Mouse (Mus musculus): ENCODE results near the gene Atf7. TPM values are rescaled to one million over a fixed set of nuclear protein-coding genes. Genes with fewer than 3 reads are reported as not detected.

Gene Atf7
- total and polyA plus RNA-seq, 2 experiments from 2014 or later, result 16.2 to 20.6 TPM

GRCm38 (mm10) chr15:102563061-102563460 is 62.2 kb downstream of the Atf7 start:
- Histone ChIP-seq H3K4me1 (ENCODE audit: control insufficient read depth, insufficient read depth) (no peaks in the 10 kb centered on the region), H3K9me3 (replicated peaks; ENCODE audit: control insufficient read depth, low read length) (no peaks in the 10 kb centered on the region), H3K4me3 (ENCODE audit: low read depth, low read length) (no peak overlapping the region), H3K27ac (ENCODE audit: low read depth) (no peak overlapping the region), H3K27me3 (ENCODE audit: control insufficient read depth, insufficient read depth, low read length) (no peaks in the 10 kb centered on the region), H3K4me2 (ENCODE audit: low read depth, low read length) (no peak overlapping the region), H3K36me3 (replicated peaks; ENCODE audit: control insufficient read depth, insufficient read depth, low read length) (peaks cover 7% of the 10 kb centered on the region), H3K9ac (replicated peaks; ENCODE audit: low read depth, low read length) (no peak overlapping the region)
- no peak for ATAC-seq (ENCODE audit: insufficient read depth, low read depth)
- DNase-seq (ENCODE audit: low spot score), result no peak
- no peak for TF ChIP-seq CTCF (IDR thresholded peaks at IDR 0.05; ENCODE audit: low read depth)
- TF ChIP-seq EP300 (IDR thresholded peaks at IDR 0.05; ENCODE audit: low read depth), result no peak
- 87% methylated on average over 3 of the region's 3 CpGs for WGBS

DNA sequence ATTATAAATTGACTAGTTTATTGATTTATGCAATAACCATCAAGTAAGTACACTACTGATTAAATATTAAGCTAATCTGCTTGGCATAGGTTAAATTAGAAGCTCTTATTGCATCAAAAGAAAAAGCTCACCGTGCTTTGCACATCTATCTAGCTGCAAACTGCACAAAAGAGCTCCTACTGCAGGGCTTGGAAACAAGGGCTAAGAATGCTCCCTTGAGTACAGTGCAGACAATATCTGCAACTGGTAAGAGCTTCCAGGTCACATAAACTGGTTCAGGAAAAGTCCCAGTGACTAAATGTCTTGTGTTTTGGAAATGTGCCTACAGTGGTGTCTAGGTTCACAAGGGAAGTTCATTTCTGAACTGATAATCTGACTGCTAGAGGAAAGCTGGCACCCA is 62.8 kb downstream of the Atf7 start:
- WGBS, result 86% methylated on average over 1 of the region's 1 CpGs
- Histone ChIP-seq H3K9me3 (replicated peaks; ENCODE audit: control insufficient read depth, low read length) (no peaks in the 10 kb centered on the region), H3K4me3 (ENCODE audit: low read depth, low read length) (no peak overlapping the region), H3K36me3 (replicated peaks; ENCODE audit: control insufficient read depth, insufficient read depth, low read length) (peaks cover 12% of the 10 kb centered on the region), H3K4me1 (ENCODE audit: control insufficient read depth, insufficient read depth) (no peaks in the 10 kb centered on the region), H3K4me2 (ENCODE audit: low read depth, low read length) (no peak overlapping the region), H3K9ac (replicated peaks; ENCODE audit: low read depth, low read length) (no peak overlapping the region), H3K27ac (ENCODE audit: low read depth) (no peak overlapping the region), H3K27me3 (ENCODE audit: control insufficient read depth, insufficient read depth, low read length) (no peaks in the 10 kb centered on the region)
- ATAC-seq (ENCODE audit: insufficient read depth, low read depth) (no peak), DNase-seq (ENCODE audit: low spot score) (no peak)
- no peak for TF ChIP-seq EP300 (IDR thresholded peaks at IDR 0.05; ENCODE audit: low read depth)
- no peak for TF ChIP-seq CTCF (IDR thresholded peaks at IDR 0.05; ENCODE audit: low read depth)

GRCm38 (mm10) chr15:102557580-102557979 is 67.7 kb downstream of the Atf7 start:
- Histone ChIP-seq H3K4me2 (ENCODE audit: low read depth, low read length) (no peak overlapping the region), H3K4me1 (ENCODE audit: control insufficient read depth, insufficient read depth) (no peaks in the 10 kb centered on the region), H3K27ac (ENCODE audit: low read depth) (no peak overlapping the region), H3K9ac (replicated peaks; ENCODE audit: low read depth, low read length) (no peak overlapping the region), H3K4me3 (ENCODE audit: low read depth, low read length) (no peak overlapping the region), H3K27me3 (ENCODE audit: control insufficient read depth, insufficient read depth, low read length) (no peaks in the 10 kb centered on the region), H3K36me3 (replicated peaks; ENCODE audit: control insufficient read depth, insufficient read depth, low read length) (peaks cover 59% of the 10 kb centered on the region), H3K9me3 (replicated peaks; ENCODE audit: control insufficient read depth, low read length) (no peaks in the 10 kb centered on the region)
- ATAC-seq (ENCODE audit: insufficient read depth, low read depth) (no peak), DNase-seq (ENCODE audit: low spot score) (no peak)
- no peak for TF ChIP-seq EP300 (IDR thresholded peaks at IDR 0.05; ENCODE audit: low read depth)
- TF ChIP-seq CTCF (IDR thresholded peaks at IDR 0.05; ENCODE audit: low read depth), result peak; percentile 11; the same call in 1 of the 2 replicates

DNA sequence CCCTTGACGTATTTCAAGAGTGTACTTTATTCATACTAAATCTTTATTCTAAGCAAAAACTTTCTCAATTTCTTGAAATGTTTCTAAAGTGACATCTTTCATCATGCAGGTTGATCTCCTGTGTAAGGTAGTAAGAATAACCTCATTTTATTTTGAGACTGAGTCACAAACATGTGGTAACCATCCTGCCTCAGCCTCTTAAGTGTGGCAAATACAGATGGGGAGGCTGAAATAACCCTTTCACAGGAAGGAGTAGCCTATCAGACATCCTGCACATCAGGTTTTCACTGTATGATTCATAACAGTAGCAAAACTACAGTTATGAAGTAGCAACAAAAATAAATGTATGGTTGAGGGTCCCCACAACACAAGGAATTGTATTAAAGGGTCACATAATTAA is 69.7 kb downstream of the Atf7 start:
- Histone ChIP-seq H3K27ac (ENCODE audit: low read depth) (no peak overlapping the region), H3K4me3 (ENCODE audit: low read depth, low read length) (no peak overlapping the region), H3K36me3 (replicated peaks; ENCODE audit: control insufficient read depth, insufficient read depth, low read length) (peaks cover 70% of the 10 kb centered on the region), H3K4me1 (ENCODE audit: control insufficient read depth, insufficient read depth) (no peaks in the 10 kb centered on the region), H3K9me3 (replicated peaks; ENCODE audit: control insufficient read depth, low read length) (no peaks in the 10 kb centered on the region), H3K4me2 (ENCODE audit: low read depth, low read length) (no peak overlapping the region), H3K9ac (replicated peaks; ENCODE audit: low read depth, low read length) (no peak overlapping the region), H3K27me3 (ENCODE audit: control insufficient read depth, insufficient read depth, low read length) (no peaks in the 10 kb centered on the region)
- DNase-seq (ENCODE audit: low spot score) (no peak), ATAC-seq (ENCODE audit: insufficient read depth, low read depth) (no peak)
- TF ChIP-seq CTCF (IDR thresholded peaks at IDR 0.05; ENCODE audit: low read depth), result no peak
- TF ChIP-seq EP300 (IDR thresholded peaks at IDR 0.05; ENCODE audit: low read depth), result no peak
- 97% methylated on average over 1 of the region's 1 CpGs for WGBS

DNA sequence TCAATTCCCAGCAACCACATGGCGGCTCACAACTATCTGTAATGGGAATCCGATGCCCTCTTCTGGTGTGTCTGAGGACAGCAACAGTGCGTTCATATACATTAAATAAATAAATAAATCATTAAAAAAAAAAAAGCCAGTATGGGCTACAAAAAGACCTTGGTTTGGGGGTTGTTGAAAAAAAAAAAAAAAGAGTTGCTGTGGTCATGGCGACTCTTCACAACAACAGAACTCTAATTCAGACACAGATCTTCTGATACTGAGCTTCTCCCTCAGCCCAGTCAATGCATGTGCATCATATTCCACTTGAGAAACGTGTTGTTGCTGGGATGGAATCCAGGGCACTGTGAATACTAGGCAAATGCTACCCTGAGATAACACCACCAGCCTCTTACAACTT is 72.7 kb downstream of the Atf7 start:
- H3K9ac ChIP-seq (replicated peaks; ENCODE audit: low read depth, low read length), result no peak overlapping the region
- peaks cover 71% of the 10 kb centered on the region for H3K36me3 ChIP-seq (replicated peaks; ENCODE audit: control insufficient read depth, insufficient read depth, low read length)
- H3K4me3 ChIP-seq (ENCODE audit: low read depth, low read length), result no peak overlapping the region
- no peak for DNase-seq (ENCODE audit: low spot score)
- no peaks in the 10 kb centered on the region for H3K4me1 ChIP-seq (ENCODE audit: control insufficient read depth, insufficient read depth)
- TF ChIP-seq CTCF (IDR thresholded peaks at IDR 0.05; ENCODE audit: low read depth), result no peak
- TF ChIP-seq EP300 (IDR thresholded peaks at IDR 0.05; ENCODE audit: low read depth), result no peak
- no peaks in the 10 kb centered on the region for H3K9me3 ChIP-seq (replicated peaks; ENCODE audit: control insufficient read depth, low read length)
- 92% methylated on average over 5 of the region's 5 CpGs for WGBS
- H3K4me2 ChIP-seq (ENCODE audit: low read depth, low read length), result no peak overlapping the region
- no peak for ATAC-seq (ENCODE audit: insufficient read depth, low read depth)
- H3K27ac ChIP-seq (ENCODE audit: low read depth), result no peak overlapping the region
- no peaks in the 10 kb centered on the region for H3K27me3 ChIP-seq (ENCODE audit: control insufficient read depth, insufficient read depth, low read length)

DNA sequence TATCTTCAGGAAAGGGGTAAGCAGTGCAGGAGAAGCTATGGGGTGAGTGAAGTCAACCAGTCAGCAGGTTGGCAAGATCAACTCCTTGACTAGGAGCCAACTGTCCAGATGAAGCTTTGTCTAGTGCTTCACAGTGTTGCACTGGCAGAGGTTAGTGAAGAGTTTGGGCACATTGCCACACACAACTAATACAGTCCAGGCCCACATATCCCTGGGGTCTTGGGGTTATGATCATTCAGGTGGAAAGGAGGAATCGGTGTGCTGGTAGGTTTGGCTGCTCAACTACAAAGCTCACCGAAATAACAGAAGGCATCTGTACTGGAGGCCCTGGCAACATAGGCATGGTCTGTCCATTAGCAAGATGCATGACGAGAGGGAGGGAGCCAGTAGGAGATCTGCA is 77.8 kb downstream of the Atf7 start:
- Histone ChIP-seq H3K36me3 (replicated peaks; ENCODE audit: control insufficient read depth, insufficient read depth, low read length) (peaks cover 64% of the 10 kb centered on the region), H3K27ac (ENCODE audit: low read depth) (peak overlapping the region; percentile 78)

More for the DNA sequence above, 77.8 kb downstream of the Atf7 start:
- TF ChIP-seq EP300 (IDR thresholded peaks at IDR 0.05; ENCODE audit: low read depth) (no peak), CTCF (IDR thresholded peaks at IDR 0.05; ENCODE audit: low read depth) (no peak)
- ATAC-seq (ENCODE audit: insufficient read depth, low read depth) (peak; percentile 39; the same call in 1 of the 2 replicates), DNase-seq (ENCODE audit: low spot score) (no peak)
- Histone ChIP-seq H3K27me3 (ENCODE audit: control insufficient read depth, insufficient read depth, low read length) (no peaks in the 10 kb centered on the region), H3K9ac (replicated peaks; ENCODE audit: low read depth, low read length) (no peak overlapping the region), H3K4me3 (ENCODE audit: low read depth, low read length) (no peak overlapping the region), H3K4me2 (ENCODE audit: low read depth, low read length) (no peak overlapping the region), H3K4me1 (ENCODE audit: control insufficient read depth, insufficient read depth) (peaks cover 3% of the 10 kb centered on the region; the same call in 1 of the 2 replicates), H3K9me3 (replicated peaks; ENCODE audit: control insufficient read depth, low read length) (no peaks in the 10 kb centered on the region)
- 84% methylated on average over 3 of the region's 3 CpGs for whole genome bisulfite sequencing

Data from heart, postnatal 0 days (tissue).